Mouse (Mus musculus): Measurements from ENCODE around the gene Rcl1.

DNA sequence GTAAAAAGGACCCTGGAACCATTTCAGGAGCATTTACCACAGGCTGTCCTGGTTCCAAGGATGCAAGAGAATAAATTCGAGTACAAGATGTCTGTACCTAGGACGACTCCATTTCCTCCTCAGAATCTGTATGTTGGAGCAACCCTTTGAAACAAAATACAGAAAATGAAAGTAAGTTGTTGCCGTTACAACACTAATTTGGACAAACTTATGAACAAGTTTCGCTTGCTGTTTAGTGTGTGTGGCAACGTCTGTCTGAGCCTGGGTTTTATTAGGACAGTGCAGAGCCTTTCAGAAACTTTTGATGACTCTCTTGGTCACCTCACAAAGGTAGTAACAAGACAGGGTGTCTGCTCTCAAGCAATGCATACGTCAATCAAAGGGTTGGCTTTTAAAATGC, 66.8 kb downstream of the Rcl1 start:
- TF ChIP-seq MAZ (IDR thresholded peaks at IDR 0.05; ENCODE audit: low read depth, low read length) (no peak), CTCF (conservative IDR thresholded peaks at IDR 0.05 in 1 of 2, IDR thresholded peaks at IDR 0.05 in 1 of 2; ENCODE audit: low read depth in 2 of 2, low read length in 2 of 2) (no peak), POLR2A (IDR thresholded peaks at IDR 0.05; ENCODE audit: low read depth, low read length) (no peak), NRF1 (IDR thresholded peaks at IDR 0.05; ENCODE audit: low read depth, low read length) (no peak), MYC (IDR thresholded peaks at IDR 0.05; ENCODE audit: low read depth, low read length) (no peak)

All from CH12.LX (cell line).